Comparison of ENCODE assay signal across 13 mouse cellular contexts in the genomic region with DNA sequence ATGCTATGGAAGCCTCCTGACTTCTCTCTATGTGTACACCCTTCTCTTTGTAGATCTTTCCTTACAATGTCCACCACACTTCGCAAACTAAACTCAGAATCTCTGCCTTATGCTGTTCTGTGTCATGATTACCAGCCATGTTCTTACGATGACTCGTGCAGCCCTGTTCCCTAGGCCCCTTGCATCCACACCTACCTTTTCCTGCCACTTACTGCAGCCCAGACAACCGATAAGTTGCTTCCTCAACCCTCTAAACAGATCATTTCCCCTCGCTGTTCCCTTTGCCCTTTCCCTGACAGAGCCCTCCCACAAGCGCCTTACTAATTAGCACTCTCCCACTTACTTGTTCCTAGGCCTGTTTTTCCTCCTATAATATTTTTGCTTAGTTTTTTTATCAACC.
"Had no signal": no experiment of that assay in that cellular context is flagged by ENCODE, and none has a peak within 500 bp of the region (broad histone marks: within the 10 kb centered on the region; RNA-seq: fewer than 3 reads in every experiment).

No protein-coding gene starts in this region.

- H3K9me3 ChIP-seq: intestine, embryonic 15.5 days; limb, embryonic 13.5 days; midbrain, embryonic 12.5 days; neural tube, embryonic 13.5 days had no signal

- H3K9ac ChIP-seq: intestine, embryonic 15.5 days; limb, embryonic 13.5 days; liver, embryonic 14.5 days; midbrain, embryonic 12.5 days; neural tube, embryonic 13.5 days had no signal

- H3K4me2 ChIP-seq: intestine, embryonic 15.5 days; limb, embryonic 13.5 days; midbrain, embryonic 12.5 days; neural tube, embryonic 13.5 days had no signal

- DNase-seq: kidney, adult 18-20 months; kidney, postnatal 10 days; layer of hippocampus, adult 9-11 months; layer of hippocampus, postnatal 36 days; lung, postnatal 36 days; right cerebral cortex, postnatal 14 days; thymus, postnatal 4 days had no signal

- H3K4me3 ChIP-seq: intestine, embryonic 15.5 days; limb, embryonic 13.5 days; midbrain, embryonic 12.5 days; neural tube, embryonic 13.5 days had no signal

- H3K27ac ChIP-seq: intestine, embryonic 15.5 days; limb, embryonic 13.5 days; liver, embryonic 14.5 days; midbrain, embryonic 12.5 days; neural tube, embryonic 13.5 days had no signal

- ATAC-seq: intestine, embryonic 15.5 days; midbrain, embryonic 16.5 days had no signal

- H3K27me3 ChIP-seq: intestine, embryonic 15.5 days; limb, embryonic 13.5 days had no signal

- H3K36me3 ChIP-seq: intestine, embryonic 15.5 days; limb, embryonic 13.5 days; midbrain, embryonic 12.5 days; neural tube, embryonic 13.5 days had no signal

- H3K4me1 ChIP-seq: intestine, embryonic 15.5 days had no signal
